Comparison of ENCODE assay signal across 11 mouse cellular contexts in genomic region chr10:50910400-50910799, GRCm38 (mm10). TPM values are rescaled to one million over a fixed set of nuclear protein-coding genes. Genes with fewer than 3 reads are reported as not detected.
DNase-seq lines count a peak whose midpoint lies in the region; ATAC-seq and TF ChIP-seq lines count a peak whose summit lies in the region.
"Had no signal": no experiment of that assay in that cellular context is flagged by ENCODE, and none has a peak within 500 bp of the region (broad histone marks: within the 10 kb centered on the region; RNA-seq: fewer than 3 reads in every experiment).

No protein-coding gene starts in this region.

- peak overlapping the region; percentile 30 for H3K4me3 ChIP-seq in heart, embryonic 11.5 days (ENCODE audit: low read depth, low read length)
- H3K4me3 ChIP-seq in forebrain, postnatal 0 days (ENCODE audit: low read depth, low read length): peak overlapping the region; percentile 16; the same call in 1 of the 2 replicates
- H3K4me3 ChIP-seq in liver, postnatal 0 days (ENCODE audit: low read depth, low read length): peak overlapping the region; percentile 9; the same call in 1 of the 2 replicates

- no peak overlapping the region for H3K9ac ChIP-seq in heart, embryonic 11.5 days (ENCODE audit: low read depth, low read length)
- no peak overlapping the region for H3K9ac ChIP-seq in forebrain, postnatal 0 days
- H3K9ac ChIP-seq in liver, postnatal 0 days (replicated peaks): no peak overlapping the region

- peaks cover 3% of the 10 kb centered on the region for H3K4me1 ChIP-seq in heart, embryonic 11.5 days (ENCODE audit: control insufficient read depth, insufficient read depth, low read length)
- H3K4me1 ChIP-seq in forebrain, postnatal 0 days (ENCODE audit: insufficient read depth): peaks cover 12% of the 10 kb centered on the region
- H3K4me1 ChIP-seq in liver, postnatal 0 days (ENCODE audit: insufficient read depth): no peaks in the 10 kb centered on the region

- H3K27me3 ChIP-seq in heart, embryonic 11.5 days (ENCODE audit: control insufficient read depth, insufficient read depth, low read length): peaks cover 69% of the 10 kb centered on the region
- H3K27me3 ChIP-seq in forebrain, postnatal 0 days (ENCODE audit: insufficient read depth, low read length): peaks cover 72% of the 10 kb centered on the region
- peaks cover 68% of the 10 kb centered on the region for H3K27me3 ChIP-seq in liver, postnatal 0 days (ENCODE audit: insufficient read depth, low read length)

- peak overlapping the region; percentile 62 for H3K4me2 ChIP-seq in heart, embryonic 11.5 days
- peak overlapping the region; percentile 41 for H3K4me2 ChIP-seq in forebrain, postnatal 0 days (ENCODE audit: low read depth)
- peak overlapping the region; percentile 13; the same call in 1 of the 2 replicates for H3K4me2 ChIP-seq in liver, postnatal 0 days (ENCODE audit: low read depth, low read length)

- H3K9me3 ChIP-seq in heart, embryonic 11.5 days (replicated peaks; ENCODE audit: control insufficient read depth, low read length): no peaks in the 10 kb centered on the region
- H3K9me3 ChIP-seq in forebrain, postnatal 0 days (ENCODE audit: low read length): no peaks in the 10 kb centered on the region
- H3K9me3 ChIP-seq in liver, postnatal 0 days (ENCODE audit: low read length): no peaks in the 10 kb centered on the region

- no peak; the same call in 1 of the 2 replicates for ATAC-seq in heart, embryonic 11.5 days (replicated peaks; ENCODE audit: insufficient number of reproducible peaks, low FRiP score, low TSS enrichment)
- ATAC-seq in forebrain, postnatal 0 days: peak; percentile 54; the same call in 1 of the 2 replicates
- no peak for ATAC-seq in liver, postnatal 0 days
- ATAC-seq in CD4-positive, CD25-positive, alpha-beta regulatory T cell, adult 4 months: no peak

- intact Hi-C loops in heart, postnatal 36 days (cut with DNase I): no loop called here

- WGBS in heart, embryonic 11.5 days (ENCODE audit: insufficient replicate concordance): 2% methylated on average over 16 of the region's 16 CpGs
- 2% methylated on average over 16 of the region's 16 CpGs for WGBS in forebrain, postnatal 0 days
- WGBS in liver, postnatal 0 days (ENCODE audit: insufficient replicate concordance): 2% methylated on average over 16 of the region's 16 CpGs

- H3K27ac ChIP-seq in heart, embryonic 11.5 days (ENCODE audit: low read depth, low read length): no peak overlapping the region
- H3K27ac ChIP-seq in forebrain, postnatal 0 days (ENCODE audit: low read depth, low read length): no peak overlapping the region
- no peak overlapping the region for H3K27ac ChIP-seq in liver, postnatal 0 days (ENCODE audit: low read depth)

- no peak for DNase-seq in heart, postnatal 36 days
- peak; percentile 46 for DNase-seq in ZHBTc4 (ENCODE audit: low read depth, low spot score)
- DNase-seq in forebrain, postnatal 0 days: no peak
- DNase-seq in liver, postnatal 0 days: no peak
- no peak for DNase-seq in ovary, adult 18-20 months (ENCODE audit: low spot score)
- no peak for DNase-seq in spleen, postnatal 10 days (ENCODE audit: low spot score in 2 of 2)
- DNase-seq: adrenal gland, postnatal 36 days; kidney, adult 11 months had no signal

- no peaks in the 10 kb centered on the region for H3K36me3 ChIP-seq in heart, embryonic 11.5 days (ENCODE audit: control insufficient read depth, insufficient read depth, low read length)
- no peaks in the 10 kb centered on the region for H3K36me3 ChIP-seq in forebrain, postnatal 0 days (ENCODE audit: insufficient read depth)
- no peaks in the 10 kb centered on the region for H3K36me3 ChIP-seq in liver, postnatal 0 days (replicated peaks; ENCODE audit: insufficient read depth, low read length)

- TF ChIP-seq EP300 in liver, postnatal 0 days (IDR thresholded peaks at IDR 0.05; ENCODE audit: low read depth): no peak

- no peak for TF ChIP-seq CTCF in forebrain, postnatal 0 days (IDR thresholded peaks at IDR 0.05; ENCODE audit: low read depth)
- no peak for TF ChIP-seq CTCF in liver, postnatal 0 days (IDR thresholded peaks at IDR 0.05; ENCODE audit: low read depth)

RNA-seq across cellular contexts. Expression of gene Sim1, which starts 15.8 kb away (rescaled TPM):
- 0.09 and 0.23 TPM in 2 replicates for polyA plus RNA-seq in heart, embryonic 11.5 days (2014; fragmentation: Nextera tagmentation; extraction: Ambion mirVana)
- total RNA-seq in heart, postnatal 36 days (2021): not detected
- total RNA-seq in forebrain, postnatal 0 days (2014; rRNA removed): 2.6 and 8.4 TPM in 2 replicates
- polyA plus RNA-seq in forebrain, postnatal 0 days (2015; fragmentation: Nextera tagmentation; extraction: Ambion mirVana): 0.19 and 0.50 TPM in 2 replicates
- not detected in 2 replicates for polyA plus RNA-seq in liver, postnatal 0 days (2015; fragmentation: Nextera tagmentation; extraction: Ambion mirVana)
- not detected for polyA plus RNA-seq in CD4-positive, CD25-positive, alpha-beta regulatory T cell, adult 4 months (2017; shearing (Covaris generic))
- total RNA-seq: adrenal gland, postnatal 36 days had no signal
- polyA plus RNA-seq: C2C12 had no signal
